15 mouse cellular contexts compared by ENCODE assay signal in genomic region chr1:189885975-189886374, GRCm38 (mm10).
"Had no signal": no experiment of that assay in that cellular context is flagged by ENCODE, and none has a peak within 500 bp of the region (broad histone marks: within the 10 kb centered on the region; RNA-seq: fewer than 3 reads in every experiment).

No protein-coding gene starts in this region.

- H3K36me3 ChIP-seq: midbrain, embryonic 15.5 days; neural tube, embryonic 12.5 days had no signal

- H3K27me3 ChIP-seq: limb, embryonic 15.5 days; midbrain, embryonic 15.5 days; neural tube, embryonic 12.5 days had no signal

- H3K4me2 ChIP-seq: limb, embryonic 15.5 days; lung, embryonic 14.5 days; midbrain, embryonic 15.5 days; neural tube, embryonic 12.5 days had no signal

- DNase-seq: kidney, adult 18-20 months; kidney, postnatal 10 days; kidney, postnatal 4 days; lung, embryonic 14.5 days; lung, postnatal 10 days; retina, postnatal 1 day; right cerebral cortex, postnatal 4 days; spleen, adult 18-20 months; thymus, adult 18-20 months; thymus, postnatal 14 days had no signal

- H3K27ac ChIP-seq: layer of hippocampus, adult 2 months; limb, embryonic 15.5 days; macrophage; midbrain, embryonic 15.5 days; neural tube, embryonic 12.5 days had no signal

- H3K9ac ChIP-seq: limb, embryonic 15.5 days; lung, embryonic 14.5 days; midbrain, embryonic 15.5 days; neural tube, embryonic 12.5 days had no signal

- ATAC-seq: midbrain, embryonic 15.5 days had no signal

- H3K4me3 ChIP-seq: layer of hippocampus, adult 2 months; limb, embryonic 15.5 days; midbrain, embryonic 15.5 days; neural tube, embryonic 12.5 days had no signal

- H3K9me3 ChIP-seq: limb, embryonic 15.5 days; midbrain, embryonic 15.5 days; neural tube, embryonic 12.5 days had no signal
